Mouse (Mus musculus) MEL (cell line): ENCODE measurements around the gene Numa1. TPM values are rescaled to one million over a fixed set of nuclear protein-coding genes. Genes with fewer than 3 reads are reported as not detected.

ENCODE experiments used
- DNase-seq: peaks from one replicate; pipeline ENCODE4 v3.0.0; 2011; ENCODE audit warnings: low read depth, low spot score
- H3K27ac ChIP-seq: 2 replicates; pipeline ENCODE4 v1.5.1; 2012; ENCODE audit warnings: low read depth, mild to moderate bottlenecking, control low read depth, low read length, moderate library complexity; ENCODE audit not compliant: control insufficient read depth
- H3K27me3 ChIP-seq, 2 experiments: fragments of 150-350 bp in 1 of 2; sonication (generic) in 1 of 2; 2 replicates each; pipeline ENCODE4 v1.6.1; 2012; ENCODE audit warnings: low read length in 2 of 2, mild to moderate bottlenecking in 2 of 2, improper control_type of control experiment in 1 of 2, moderate library complexity in 1 of 2; ENCODE audit not compliant: insufficient read depth in 2 of 2, control insufficient read depth in 1 of 2
- H3K36me3 ChIP-seq, 2 experiments: 2 replicates each; pipeline ENCODE4 v1.6.1; 2012 to 2014; ENCODE audit warnings: low read length in 2 of 2, improper control_type of control experiment in 1 of 2, inconsistent platforms in 1 of 2, mild to moderate bottlenecking in 1 of 2; ENCODE audit not compliant: insufficient read depth in 2 of 2, control insufficient read depth in 1 of 2
- H3K4me1 ChIP-seq, 2 experiments: fragments of 150-350 bp in 1 of 2; sonication (generic) in 1 of 2; 2 replicates each; pipeline ENCODE4 v1.6.1; 2012; ENCODE audit warnings: low read length in 2 of 2, improper control_type of control experiment in 1 of 2, mild to moderate bottlenecking in 1 of 2; ENCODE audit not compliant: insufficient read depth in 2 of 2, control insufficient read depth in 1 of 2
- H3K4me3 ChIP-seq, 2 experiments: fragments of 150-350 bp in 1 of 2; sonication (generic) in 1 of 2; 2 replicates each; pipeline ENCODE4 v1.5.1; 2012; ENCODE audit warnings: low read depth in 2 of 2, low read length in 2 of 2, mild to moderate bottlenecking in 2 of 2, moderate library complexity in 2 of 2, control low read depth in 1 of 2, improper control_type of control experiment in 1 of 2; ENCODE audit not compliant: control insufficient read depth in 1 of 2, insufficient read depth in 1 of 2
- H3K79me2 ChIP-seq: 2 replicates; pipeline ENCODE4 v1.6.1; 2012; ENCODE audit warnings: mild to moderate bottlenecking, low read length, moderate library complexity; ENCODE audit not compliant: control insufficient read depth, poor library complexity, insufficient read depth
- H3K9ac ChIP-seq: 2 replicates; pipeline ENCODE4 v1.6.1; 2012; ENCODE audit warnings: low read depth, mild to moderate bottlenecking, control low read depth, low read length, moderate library complexity; ENCODE audit not compliant: control insufficient read depth, poor library complexity, severe bottlenecking
- H3K9me3 ChIP-seq: fragments of 150-350 bp; sonication (generic); replicated peaks from 2 replicates; pipeline ENCODE4 v1.6.1; 2012; ENCODE audit warnings: mild to moderate bottlenecking, low read length, improper control_type of control experiment, moderate library complexity; ENCODE audit not compliant: insufficient read depth
- BHLHE40 ChIP-seq: IDR thresholded peaks from 2 replicates; pipeline ENCODE4 v1.6.1; 2012; ENCODE audit warnings: low read depth, mild to moderate bottlenecking, inconsistent platforms, low read length, improper control_type of control experiment, borderline replicate concordance
- CHD1 ChIP-seq: IDR thresholded peaks from 2 replicates; pipeline ENCODE4 v1.6.1; 2012; ENCODE audit warnings: low read depth, mild to moderate bottlenecking, inconsistent platforms, low read length, improper control_type of control experiment
- CHD2 ChIP-seq: IDR thresholded peaks from 2 replicates; pipeline ENCODE4 v1.6.1; 2011; ENCODE audit warnings: low read length, improper control_type of control experiment
- GABPA ChIP-seq: IDR thresholded peaks from 2 replicates; pipeline ENCODE4 v1.6.1; 2012; ENCODE audit warnings: low read depth, mild to moderate bottlenecking, inconsistent platforms, low read length, improper control_type of control experiment, moderate library complexity
- GATA1 ChIP-seq: IDR thresholded peaks from 2 replicates; pipeline ENCODE4 v1.6.1; 2011; ENCODE audit warnings: low read depth, low read length, improper control_type of control experiment
- KAT2A ChIP-seq: conservative IDR thresholded peaks from 2 replicates; pipeline ENCODE4 v1.6.1; 2012; ENCODE audit warnings: low read depth, low read length, improper control_type of control experiment, inconsistent platforms
- MAFK ChIP-seq: IDR thresholded peaks from 2 replicates; pipeline ENCODE4 v1.6.1; 2011; ENCODE audit warnings: low read depth, mild to moderate bottlenecking, low read length, improper control_type of control experiment, borderline replicate concordance
- MAZ ChIP-seq: IDR thresholded peaks from 2 replicates; pipeline ENCODE4 v1.6.1; 2012; ENCODE audit warnings: low read depth, mild to moderate bottlenecking, inconsistent platforms, low read length, improper control_type of control experiment
- MEF2A ChIP-seq: IDR thresholded peaks from 2 replicates; pipeline ENCODE4 v1.6.1; 2014; ENCODE audit warnings: low read depth, mild to moderate bottlenecking, inconsistent platforms, low read length, improper control_type of control experiment; ENCODE audit not compliant: poor library complexity, insufficient replicate concordance, severe bottlenecking; ENCODE audit errors: extremely low read depth
- MXI1 ChIP-seq: IDR thresholded peaks from 2 replicates; pipeline ENCODE4 v1.6.1; 2011; ENCODE audit warnings: mild to moderate bottlenecking, low read depth, low read length, improper control_type of control experiment
- MYB ChIP-seq: IDR thresholded peaks from 2 replicates; pipeline ENCODE4 v1.6.1; 2011; ENCODE audit warnings: mild to moderate bottlenecking, low read depth, low read length, improper control_type of control experiment
- NELFE ChIP-seq: IDR thresholded peaks from 2 replicates; pipeline ENCODE4 v1.6.1; 2011; ENCODE audit warnings: low read depth, low read length, improper control_type of control experiment
- NRF1 ChIP-seq: IDR thresholded peaks from 2 replicates; pipeline ENCODE4 v1.6.1; 2014; ENCODE audit warnings: low read depth, mild to moderate bottlenecking, inconsistent platforms, low read length, improper control_type of control experiment, moderate library complexity; ENCODE audit not compliant: poor library complexity, insufficient read depth, severe bottlenecking
- POLR2A ChIP-seq, 2 experiments: IDR thresholded peaks; 2 replicates each; pipeline ENCODE4 v1.6.1; 2011 to 2012; ENCODE audit warnings: low read length in 2 of 2, mild to moderate bottlenecking in 2 of 2, control low read depth in 1 of 2, improper control_type of control experiment in 1 of 2, low read depth in 1 of 2, moderate library complexity in 1 of 2; ENCODE audit not compliant: control insufficient read depth in 1 of 2, insufficient read depth in 1 of 2, poor library complexity in 1 of 2
- POLR2AphosphoS2 ChIP-seq: IDR thresholded peaks from 2 replicates; pipeline ENCODE4 v1.6.1; 2011; ENCODE audit warnings: low read length, improper control_type of control experiment
- POLR2AphosphoS5 ChIP-seq: IDR thresholded peaks from 2 replicates; pipeline ENCODE4 v1.6.1; 2012; ENCODE audit warnings: low read depth, borderline replicate concordance, mild to moderate bottlenecking, inconsistent platforms, low read length, moderate library complexity, mixed read lengths
- SMC3 ChIP-seq: IDR thresholded peaks from 2 replicates; pipeline ENCODE4 v1.6.1; 2011; ENCODE audit warnings: low read depth, low read length, improper control_type of control experiment
- UBTF ChIP-seq: IDR thresholded peaks from 2 replicates; pipeline ENCODE4 v1.6.1; 2012; ENCODE audit warnings: low read depth, mild to moderate bottlenecking, inconsistent platforms, low read length, improper control_type of control experiment, moderate library complexity, borderline replicate concordance; ENCODE audit not compliant: insufficient read depth
- USF2 ChIP-seq, 2 experiments: IDR thresholded peaks; 2 replicates each; pipeline ENCODE4 v1.6.1; 2011 to 2012; ENCODE audit warnings: improper control_type of control experiment in 2 of 2, low read length in 2 of 2, borderline replicate concordance in 1 of 2, inconsistent platforms in 1 of 2, low read depth in 1 of 2, mild to moderate bottlenecking in 1 of 2; ENCODE audit not compliant: insufficient read depth in 1 of 2
- ZC3H11A ChIP-seq: IDR thresholded peaks from 2 replicates; pipeline ENCODE4 v1.6.1; 2012; ENCODE audit warnings: low read depth, mild to moderate bottlenecking, inconsistent platforms, low read length, improper control_type of control experiment
- ZKSCAN1 ChIP-seq: IDR thresholded peaks from 2 replicates; pipeline ENCODE4 v1.6.1; 2012; ENCODE audit warnings: low read depth, mild to moderate bottlenecking, inconsistent platforms, low read length, improper control_type of control experiment, moderate library complexity
- ZMIZ1 ChIP-seq: IDR thresholded peaks from 2 replicates; pipeline ENCODE4 v1.6.1; 2012; ENCODE audit warnings: low read depth, mild to moderate bottlenecking, inconsistent platforms, low read length, improper control_type of control experiment, moderate library complexity
- ZNF384 ChIP-seq: IDR thresholded peaks from 2 replicates; pipeline ENCODE4 v1.6.1; 2012; ENCODE audit warnings: low read depth, mild to moderate bottlenecking, inconsistent platforms, low read length, improper control_type of control experiment
- polyA plus RNA-seq, 2 experiments: library from polyadenylated mRNA; stranded (reverse) in 1 of 2; unstranded in 1 of 2; fragments of >175 nt in 1 of 2; fragments of >200 nt in 1 of 2; gene quantifications; 2 replicates each; pipeline versions ENCODE4 v1.2.1 to v1.2.4; 2012; ENCODE audit warnings: low replicate concordance in 2 of 2, low read depth in 1 of 2; ENCODE audit not compliant: insufficient read length in 2 of 2, insufficient read depth in 1 of 2, missing spikeins in 1 of 2
- total RNA-seq: library from RNA; depleted of rRNA; stranded (reverse); fragments of 300-350 nt; gene quantifications from 2 replicates; pipeline ENCODE4 v1.2.3, GENCODE M21; 2012

Numa1 gene
- total and polyA plus RNA-seq, 3 experiments = 48.7 to 91.2 (median 50.0) TPM

- DNase-seq = no peak
- H3K9me3 ChIP-seq = no peaks in the 10 kb centered on the region
Observed at GRCm38 (mm10) chr7:101928093-101928492, 5.8 kb upstream of the Numa1 start.

GRCm38 (mm10) chr7:101932551-101932950 lies 1.4 kb upstream of the Numa1 start:
- H3K4me3 ChIP-seq = peak overlapping the region in 1 of 2 experiments; percentile 86; a peak in 2 of 4 replicates
- H3K79me2 ChIP-seq = peaks cover 39% of the 10 kb centered on the region
- H3K4me1 ChIP-seq = peaks cover 7 to 32% of the 10 kb centered on the region in 2 experiments
- H3K27ac ChIP-seq = no peak overlapping the region
- TF ChIP-seq POLR2AphosphoS2 (no peak), SMC3 (no peak)
- H3K27me3 ChIP-seq = no peaks in the 10 kb centered on the region
- DNase-seq = no peak
- H3K36me3 ChIP-seq = peaks cover 0 to 35% of the 10 kb centered on the region in 2 experiments; a peak in 2 of 4 replicates
- H3K9ac ChIP-seq = peak overlapping the region; percentile 33; the same call in 1 of the 2 replicates
- no peaks in the 10 kb centered on the region for H3K9me3 ChIP-seq

More at GRCm38 (mm10) chr7:101928093-101928492, 5.8 kb upstream of the Numa1 start:
- H3K36me3 ChIP-seq = peaks cover 0 to 17% of the 10 kb centered on the region in 2 experiments; a peak in 2 of 4 replicates
- H3K4me3 ChIP-seq = no peak overlapping the region
- no peaks in the 10 kb centered on the region for H3K27me3 ChIP-seq
- H3K4me1 ChIP-seq = peaks cover 3 to 12% of the 10 kb centered on the region in 2 experiments
- H3K9ac ChIP-seq = no peak overlapping the region
- H3K79me2 ChIP-seq = peaks cover 4% of the 10 kb centered on the region; the same call in 1 of the 2 replicates
- no peak overlapping the region for H3K27ac ChIP-seq
- no peak for TF ChIP-seq MAZ
- TF ChIP-seq MEF2A = no peak
- no peak for TF ChIP-seq CHD1

- TF ChIP-seq USF2 (IDR thresholded peaks at IDR 0.05; ENCODE audit: borderline replicate concordance in 1 of 2, insufficient read depth in 1 of 2, low read depth in 1 of 2, low read length in 2 of 2) = no peak
- no peak for TF ChIP-seq GABPA
- TF ChIP-seq NRF1 = no peak
- TF ChIP-seq MAFK = no peak
- TF ChIP-seq MEF2A = no peak
- TF ChIP-seq ZNF384 = no peak
- TF ChIP-seq CHD2 = no peak
- TF ChIP-seq MYB = no peak
- TF ChIP-seq ZKSCAN1 = no peak
- TF ChIP-seq ZC3H11A = no peak
- TF ChIP-seq UBTF = no peak
- TF ChIP-seq POLR2AphosphoS5 = no peak
- no peak for TF ChIP-seq KAT2A
- no peak for TF ChIP-seq ZMIZ1
- no peak for TF ChIP-seq MAZ
- TF ChIP-seq BHLHE40 = no peak
- TF ChIP-seq MXI1 = no peak; the same call in 1 of the 2 replicates
- TF ChIP-seq POLR2A (IDR thresholded peaks at IDR 0.05; ENCODE audit: control insufficient read depth in 1 of 2, insufficient read depth in 1 of 2, low read depth in 1 of 2, low read length in 2 of 2, poor library complexity in 1 of 2) = no peak
- no peak for TF ChIP-seq GATA1
- TF ChIP-seq NELFE = no peak
- peaks cover 45% of the 10 kb centered on the region for H3K79me2 ChIP-seq
- H3K36me3 ChIP-seq = peaks cover 0 to 37% of the 10 kb centered on the region in 2 experiments; a peak in 2 of 4 replicates
- H3K27me3 ChIP-seq = no peaks in the 10 kb centered on the region
- H3K27ac ChIP-seq = peak overlapping the region; percentile 79
- peaks cover 7 to 32% of the 10 kb centered on the region in 2 experiments for H3K4me1 ChIP-seq
- no peak for DNase-seq
- H3K4me3 ChIP-seq = peak overlapping the region; percentile 86 to 90
- H3K9me3 ChIP-seq = no peaks in the 10 kb centered on the region
- H3K9ac ChIP-seq = peak overlapping the region; percentile 89
Observed at GRCm38 (mm10) chr7:101933300-101933699, 611 bp upstream of the Numa1 start.
